Mouse (Mus musculus) urinary bladder, postnatal 10 days (tissue): ENCODE data around the gene Pla2g4c.
"Not testable (repeated sequence)": the region's sequence is repeated elsewhere in the genome, so short reads cannot be mapped to it uniquely, and the experiment has no call there.

Source experiments
- DNase-seq: peaks from one replicate; pipeline ENCODE4 v3.0.0; 2022; ENCODE audit warnings: low spot score

Pla2g4c gene

DNA sequence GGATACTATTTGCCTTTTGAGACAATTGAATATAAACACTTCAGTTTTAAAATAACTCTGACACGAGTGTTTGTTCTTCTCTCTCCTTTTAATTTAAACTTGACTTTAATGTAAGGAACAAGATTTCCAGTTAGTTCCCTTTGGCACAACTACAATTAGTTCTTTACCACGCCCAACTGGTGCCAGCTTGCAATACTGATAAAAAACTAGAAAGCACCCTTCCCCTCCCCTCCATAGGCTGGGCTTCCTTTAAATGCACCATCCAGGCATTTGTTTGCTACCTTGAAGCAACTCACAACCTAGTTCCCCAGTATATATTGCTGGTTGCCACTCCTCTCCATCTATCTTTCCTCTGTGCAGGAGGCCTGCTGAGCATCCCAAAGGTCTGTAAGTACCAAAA lies at the start of gene Pla2g4c:
Pla2g4c (plus strand) TSS at position 340 of the 400 bp plus-strand sequence.
- DNase-seq = no peak

DNA sequence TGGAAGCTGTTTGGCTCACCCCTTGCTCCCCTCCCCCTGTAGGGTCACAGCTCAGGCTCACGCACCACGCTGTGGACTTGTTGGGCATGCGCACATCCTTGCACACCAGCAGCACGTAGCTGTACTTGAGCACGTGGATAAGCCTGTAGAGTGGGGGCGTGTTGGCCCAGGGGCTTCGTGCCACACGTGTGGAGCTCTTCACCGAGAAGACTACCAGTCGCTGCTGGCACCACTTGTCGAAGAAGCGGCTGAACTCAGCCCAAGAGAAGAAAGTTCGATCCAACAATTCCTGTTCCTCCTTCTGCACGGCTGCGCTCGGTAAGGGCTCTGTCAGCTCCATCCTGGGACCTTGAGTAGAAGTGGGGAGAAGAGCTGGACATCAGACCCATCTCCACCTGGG lies 47.4 kb upstream of the Pla2g4c start, which contains the start of gene Lig1:
Lig1 (plus strand) TSS at position 203 of the 400 bp plus-strand sequence.
- no peak for DNase-seq

DNA sequence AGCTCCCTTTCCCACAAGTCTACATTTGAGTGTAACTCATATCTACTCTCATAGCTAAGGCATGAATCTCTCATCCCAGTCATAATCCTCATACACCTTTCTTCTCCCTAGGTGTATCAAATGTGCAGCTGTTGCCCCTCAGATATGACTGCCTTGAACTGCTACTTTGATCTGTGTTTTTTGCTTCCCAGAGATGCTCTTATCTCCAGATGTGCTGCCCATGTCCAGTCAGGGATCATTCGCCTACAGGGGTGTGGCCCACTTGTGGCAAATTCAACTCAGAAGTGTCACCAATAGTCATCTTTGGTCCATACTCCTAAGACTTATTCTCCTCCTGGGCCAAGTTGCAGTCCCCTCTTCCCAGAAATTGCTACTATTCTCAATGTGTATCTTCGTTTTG lies 46.6 kb upstream of the Pla2g4c start:
- no peak for DNase-seq

DNA sequence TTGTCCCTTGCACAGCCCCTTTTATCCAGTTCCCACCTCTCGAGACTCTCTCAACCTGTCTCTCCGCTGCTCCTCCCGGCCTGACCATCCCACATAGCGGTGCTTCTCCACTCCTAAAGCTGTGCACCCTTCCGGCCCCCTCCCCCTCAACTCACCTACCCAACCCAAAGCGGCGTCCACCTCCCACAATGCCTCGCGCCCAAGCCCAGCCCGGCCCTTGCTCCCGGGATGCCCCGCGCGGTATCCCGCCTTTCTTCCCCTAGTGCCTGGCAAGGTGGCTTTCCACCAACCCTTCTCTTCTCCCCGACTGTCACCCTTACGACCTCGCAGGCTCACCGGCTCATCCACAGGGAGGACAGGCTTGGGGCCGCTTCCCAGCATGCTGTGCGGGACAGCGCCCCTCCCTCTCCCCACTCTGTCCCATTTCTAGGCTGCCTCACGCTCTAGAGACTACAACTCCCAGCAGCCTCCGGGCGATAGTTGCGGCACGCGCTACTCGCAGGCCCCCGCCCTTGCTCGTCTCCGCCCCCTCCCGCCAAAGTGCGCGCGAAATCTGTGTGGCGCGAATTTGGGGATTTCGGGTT lies 46.1 kb upstream of the Pla2g4c start, which contains the start of gene Zswim9:
Zswim9 (minus strand) TSS at position 414 of the 584 bp plus-strand sequence.
- peak; percentile 58 for DNase-seq

DNA sequence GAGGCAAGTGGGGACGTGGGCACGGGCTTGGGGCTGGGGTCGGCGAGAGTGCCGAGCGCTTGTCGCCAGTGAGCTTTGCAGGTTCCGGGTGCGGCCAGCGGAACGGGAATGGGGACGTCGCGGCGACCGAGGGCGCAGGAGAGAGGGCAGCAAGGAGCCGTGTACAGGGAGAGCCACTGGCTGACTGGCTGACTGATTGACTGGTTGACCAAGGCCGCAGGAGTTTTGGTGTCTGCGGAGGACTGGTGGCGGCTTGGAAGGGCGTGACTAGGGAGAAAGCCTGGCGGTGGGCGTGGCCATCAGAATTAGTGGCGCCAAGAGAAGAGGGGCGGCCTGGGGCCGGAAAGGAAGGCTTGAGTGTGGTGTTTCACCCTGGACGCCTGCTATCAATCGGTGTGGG lies 45.5 kb upstream of the Pla2g4c start:
- not testable (repeated sequence) for DNase-seq

DNA sequence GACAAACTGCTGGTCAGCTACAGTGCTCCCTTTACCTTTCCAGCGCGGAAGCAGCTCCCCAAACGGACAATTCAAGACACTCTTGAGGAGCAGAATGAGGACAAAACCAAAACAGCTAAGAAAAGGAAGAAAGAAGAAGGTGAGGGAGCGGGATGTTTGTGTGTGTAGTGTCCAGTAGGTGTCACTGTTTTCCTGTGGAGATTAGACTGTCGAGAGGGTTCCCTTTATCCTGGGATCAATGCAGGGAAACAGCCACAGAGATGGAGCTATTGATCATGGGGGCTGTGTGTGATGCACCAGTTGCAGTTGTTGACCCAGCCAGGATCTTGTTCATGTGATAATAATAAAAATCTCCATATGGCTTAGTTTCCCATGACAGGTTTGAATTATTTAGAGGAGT lies 35.8 kb upstream of the Pla2g4c start:
- no peak for DNase-seq

DNA sequence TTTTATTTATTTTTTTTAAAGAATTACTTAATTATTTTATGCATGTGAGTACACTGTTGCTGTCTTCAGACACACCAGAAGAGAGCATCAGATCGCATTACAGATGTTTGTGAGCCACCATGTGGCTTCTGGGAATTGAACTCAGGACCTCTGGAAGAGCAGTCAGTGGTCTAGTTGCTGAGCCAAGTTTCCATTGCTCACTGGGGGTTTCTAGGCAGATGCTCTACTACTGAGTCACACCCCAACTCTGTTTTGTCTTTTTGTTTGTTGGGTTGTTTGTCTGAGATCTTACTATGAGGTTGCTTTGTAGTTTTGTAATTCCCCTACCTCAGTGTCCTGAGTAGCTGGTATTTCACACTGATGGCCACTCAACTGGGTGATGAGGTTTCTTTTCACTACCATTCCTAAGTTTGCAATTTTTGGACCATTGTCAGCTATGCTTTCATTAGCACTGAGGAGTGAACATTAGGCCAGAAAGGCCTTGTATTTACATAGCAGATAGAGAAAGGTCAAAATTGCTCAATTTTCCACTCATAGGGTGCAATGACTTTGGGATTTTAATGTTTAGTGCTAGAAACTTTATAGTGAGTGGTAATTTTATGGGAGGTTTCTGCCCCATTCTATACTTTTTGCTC lies 34.3 kb upstream of the Pla2g4c start:
- DNase-seq = no peak

DNA sequence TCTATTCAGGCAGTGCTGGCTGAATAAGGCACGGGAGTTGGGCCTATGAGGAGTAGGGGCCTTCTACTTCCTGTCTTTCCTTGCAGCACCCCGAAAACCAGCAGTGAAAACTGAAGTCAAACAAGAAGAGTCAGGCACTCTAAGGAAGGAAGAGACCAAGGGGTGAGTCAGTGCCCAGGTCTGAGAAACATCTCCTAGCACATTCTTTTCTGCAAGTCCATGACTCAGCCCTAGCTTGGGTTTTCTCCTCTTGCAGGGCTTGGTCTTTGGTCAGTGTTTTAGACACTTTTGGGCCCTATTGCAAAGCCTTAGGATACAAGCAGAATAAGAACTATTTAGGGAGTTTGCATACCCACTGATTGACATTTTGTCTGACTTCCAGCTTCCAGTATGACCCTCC lies 33.1 kb upstream of the Pla2g4c start:
- no peak for DNase-seq

DNA sequence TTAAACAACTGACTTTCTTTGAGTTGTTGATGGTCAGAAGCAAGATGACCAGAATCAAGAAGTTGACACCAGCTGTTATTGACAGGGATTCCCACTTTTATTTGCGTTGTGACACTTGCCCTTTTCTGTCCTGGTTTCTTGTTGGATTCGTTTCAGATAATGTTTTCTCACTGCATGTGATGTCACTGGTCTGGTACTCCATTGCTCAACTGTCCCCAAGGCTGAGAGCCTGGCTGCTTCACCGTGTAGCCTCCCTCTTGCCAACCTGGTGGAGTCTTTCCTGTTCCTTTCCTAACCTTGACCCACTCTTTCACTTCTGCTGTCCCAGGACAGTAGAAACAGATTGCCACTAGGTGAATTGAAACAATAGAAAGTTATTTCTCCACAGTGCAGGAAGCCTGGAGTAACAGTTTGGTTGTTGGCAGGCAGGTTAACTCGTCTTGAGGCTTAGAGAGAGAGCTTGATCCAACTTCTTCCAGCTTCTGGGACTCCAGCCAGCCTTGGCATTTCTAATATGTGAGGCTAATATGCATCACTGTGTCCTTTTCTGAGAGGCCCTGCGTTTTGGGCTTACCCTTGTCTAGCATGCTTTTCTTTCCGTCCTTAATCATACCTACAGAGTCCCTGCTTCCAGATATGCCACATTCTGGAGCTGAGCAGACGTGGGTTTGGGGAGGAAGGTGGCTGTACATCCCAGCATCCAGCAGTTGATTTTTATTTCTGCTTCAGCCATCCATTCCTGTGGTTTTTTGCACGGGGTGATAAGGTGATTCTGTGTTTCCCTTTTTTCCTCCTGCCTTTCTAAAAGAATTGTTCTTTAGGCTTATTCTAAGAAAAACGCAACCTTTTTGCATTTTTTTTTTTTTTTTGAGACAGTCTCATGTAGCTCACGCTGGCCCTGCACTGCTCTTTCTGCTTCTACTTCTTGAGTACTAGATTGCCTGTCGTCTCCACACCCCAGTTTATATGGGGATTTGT lies 30.3 kb upstream of the Pla2g4c start:
- DNase-seq = no peak

DNA sequence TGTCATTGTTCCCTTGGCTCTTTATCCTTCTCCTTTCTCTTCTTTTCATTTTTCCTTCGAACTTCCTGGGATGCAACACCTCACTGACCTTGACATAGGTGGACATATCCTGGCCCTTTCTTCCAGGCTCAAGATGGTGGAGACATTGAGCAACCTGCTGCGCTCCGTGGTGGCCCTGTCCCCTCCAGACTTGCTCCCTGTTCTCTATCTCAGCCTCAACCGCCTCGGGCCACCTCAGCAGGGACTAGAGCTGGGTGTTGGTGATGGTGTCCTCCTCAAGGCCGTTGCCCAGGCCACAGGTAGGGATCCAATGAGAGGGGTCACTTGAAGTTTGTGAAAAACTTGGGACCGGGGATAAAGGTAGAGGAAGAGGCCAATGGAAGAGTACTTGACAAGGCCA lies 29.2 kb upstream of the Pla2g4c start:
- no peak for DNase-seq

DNA sequence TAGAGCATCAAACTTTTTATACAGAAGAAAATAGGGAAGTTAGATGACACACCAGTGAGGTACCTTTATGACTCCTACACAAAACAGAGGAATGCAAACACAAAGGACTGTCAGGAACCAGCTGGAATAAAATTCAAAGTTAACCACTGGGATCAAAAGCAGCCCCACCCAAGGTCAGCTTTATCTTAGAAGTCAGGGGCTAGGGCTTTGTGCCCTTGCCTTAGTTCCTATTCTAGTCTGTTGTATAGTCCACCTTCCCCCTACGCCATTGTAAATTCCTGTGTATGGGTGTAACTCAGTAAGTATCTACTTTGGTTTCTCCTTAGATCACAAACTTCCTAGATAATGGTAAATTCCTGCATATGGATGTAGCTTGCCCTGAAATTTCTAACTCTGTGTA lies 26.8 kb upstream of the Pla2g4c start:
- no peak for DNase-seq

DNA sequence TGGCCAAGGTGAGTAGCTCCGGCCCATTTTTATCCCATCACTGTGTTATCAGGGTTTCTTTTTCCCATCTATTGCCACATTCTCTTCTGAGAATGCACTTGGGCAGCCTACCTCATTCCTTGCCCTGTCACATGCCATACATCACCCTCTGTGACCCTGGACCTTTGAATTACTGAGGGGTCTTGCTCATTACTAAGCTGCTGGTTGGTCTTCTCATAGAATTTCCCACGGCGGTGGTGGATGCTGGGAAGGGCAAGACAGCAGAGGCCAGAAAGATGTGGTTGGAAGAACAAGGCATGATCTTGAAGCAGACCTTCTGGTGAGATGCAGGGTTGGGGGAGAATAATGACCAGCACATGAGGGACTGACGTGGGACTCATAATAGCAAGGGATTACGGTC lies 25.6 kb upstream of the Pla2g4c start:
- DNase-seq = no peak

DNA sequence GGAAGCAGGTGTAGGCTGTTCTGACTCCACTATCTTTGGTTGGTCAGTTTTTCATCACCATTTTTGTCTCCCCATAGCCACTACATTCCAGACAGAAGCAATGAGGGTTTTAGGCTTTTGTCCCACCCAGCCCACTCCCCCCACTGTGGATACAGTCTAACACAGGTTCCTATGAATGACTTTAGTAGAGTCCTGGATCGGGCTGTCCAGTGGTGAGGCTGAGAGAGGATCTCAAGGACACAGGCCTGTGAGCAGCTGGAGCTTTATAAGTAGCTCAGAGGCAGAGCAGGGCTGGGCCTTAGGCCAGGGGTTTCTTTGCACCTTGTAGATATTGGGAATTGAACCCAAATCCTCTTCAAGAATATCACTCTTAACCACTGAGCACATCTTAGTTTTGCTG lies 22.8 kb upstream of the Pla2g4c start:
- no peak for DNase-seq

DNA sequence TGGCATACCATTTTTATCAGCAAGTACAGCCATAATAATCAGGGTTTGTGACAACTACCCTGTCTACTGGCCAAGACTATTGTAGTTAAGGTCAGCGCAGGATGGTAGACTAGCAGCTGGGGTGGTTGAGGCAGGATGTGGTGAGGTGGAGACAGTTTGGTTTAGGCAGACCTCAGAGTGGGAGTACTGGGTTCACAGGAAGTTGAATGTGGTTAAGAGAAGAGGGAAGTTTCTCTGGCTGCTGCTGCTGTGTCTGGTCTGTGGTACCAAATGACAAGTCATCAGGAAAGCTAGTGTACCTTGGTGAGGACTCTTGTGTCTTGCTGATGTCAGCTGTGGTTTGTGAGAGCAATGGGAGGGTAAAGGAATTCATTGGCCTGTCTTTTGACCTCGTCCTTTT lies 21.7 kb upstream of the Pla2g4c start:
- no peak for DNase-seq

DNA sequence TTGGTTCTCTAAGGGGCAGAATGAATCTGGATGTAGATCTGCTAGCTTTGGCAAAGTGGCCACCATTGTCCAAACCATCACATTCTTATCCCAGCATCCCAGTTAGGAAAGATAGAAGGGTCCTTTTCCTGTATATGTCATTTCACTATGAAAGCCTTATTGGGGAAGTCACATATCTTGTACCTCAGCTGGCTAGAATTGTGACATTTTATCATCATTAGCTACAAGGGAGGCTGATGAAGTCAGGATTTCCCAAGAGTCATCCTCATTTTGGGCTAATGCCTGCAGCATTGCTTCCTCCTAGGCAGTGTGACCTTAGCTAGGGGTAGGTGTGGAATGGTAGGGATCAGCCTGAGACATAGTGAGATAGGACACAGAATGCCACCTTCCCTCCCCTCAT lies 21.1 kb upstream of the Pla2g4c start:
- no peak for DNase-seq

DNA sequence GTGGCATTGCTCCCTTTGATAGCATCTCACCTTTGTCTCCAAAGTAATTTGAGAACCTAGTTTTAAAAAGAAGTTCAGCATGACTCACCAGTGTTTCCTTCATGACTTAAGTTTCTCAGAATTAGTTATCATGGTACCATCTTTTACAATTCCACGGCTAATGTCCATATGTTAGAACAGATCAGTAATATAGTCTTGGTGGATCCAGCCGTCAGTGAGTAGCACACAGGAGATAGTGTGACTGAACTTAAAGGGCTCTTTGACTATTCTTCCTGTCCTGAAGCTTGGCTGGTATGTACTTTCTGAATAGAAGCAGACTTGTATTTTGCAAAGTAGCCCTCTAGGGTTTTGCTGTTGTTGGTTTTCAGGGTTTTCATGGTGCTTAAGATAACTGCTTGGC lies 15.0 kb upstream of the Pla2g4c start:
- no peak for DNase-seq

DNA sequence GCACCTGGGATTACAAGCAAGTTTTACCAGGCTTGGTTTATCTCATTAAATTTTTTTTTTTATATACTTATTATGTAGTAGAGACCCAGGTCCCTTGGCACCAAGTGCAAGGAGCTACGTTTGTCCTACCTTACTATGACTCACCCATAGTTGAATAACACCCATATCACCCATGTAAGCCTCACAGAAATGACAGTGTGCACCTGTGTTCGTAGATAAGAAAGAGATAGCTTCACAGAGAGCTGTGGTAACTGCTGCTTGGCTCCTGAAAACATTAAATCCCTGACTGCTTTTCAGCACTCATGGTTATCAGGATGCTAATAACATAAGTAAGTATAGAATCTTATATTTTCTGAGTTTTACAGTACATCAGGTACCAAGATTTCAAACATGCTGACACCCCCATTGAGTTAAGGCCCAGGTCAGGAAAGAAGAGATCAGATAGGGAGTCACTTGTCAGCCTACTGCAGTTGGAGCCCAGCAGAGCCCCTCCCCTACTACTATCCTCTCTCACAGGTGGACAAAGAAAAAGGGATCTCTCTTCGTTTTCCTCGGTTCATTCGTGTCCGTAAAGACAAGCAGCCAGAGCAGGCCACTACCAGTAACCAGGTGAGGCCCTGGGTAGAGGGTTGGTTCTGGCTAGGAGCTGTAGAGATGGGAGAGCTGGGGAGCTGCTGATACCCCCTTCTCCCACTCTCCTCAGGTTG lies 13.8 kb upstream of the Pla2g4c start:
- no peak for DNase-seq

DNA sequence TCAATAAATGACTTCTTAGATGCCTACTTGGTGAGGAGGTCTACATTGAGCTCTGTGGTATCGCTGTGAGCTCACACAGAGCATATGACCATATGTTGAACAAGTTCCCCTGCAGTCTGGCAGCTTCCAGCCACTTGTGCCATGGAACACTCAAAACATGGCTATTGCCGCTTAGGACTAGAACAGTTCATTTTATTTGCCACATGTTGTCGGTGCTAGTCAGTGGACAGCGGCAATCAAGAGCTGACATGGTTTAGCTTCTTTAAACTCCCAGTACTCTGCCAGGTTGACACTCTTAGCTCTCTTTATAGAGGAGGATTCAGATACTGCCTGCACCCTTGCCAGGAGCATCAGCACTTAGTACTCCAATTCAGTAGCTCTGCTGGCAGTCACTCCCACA lies 13.1 kb upstream of the Pla2g4c start:
- no peak for DNase-seq

DNA sequence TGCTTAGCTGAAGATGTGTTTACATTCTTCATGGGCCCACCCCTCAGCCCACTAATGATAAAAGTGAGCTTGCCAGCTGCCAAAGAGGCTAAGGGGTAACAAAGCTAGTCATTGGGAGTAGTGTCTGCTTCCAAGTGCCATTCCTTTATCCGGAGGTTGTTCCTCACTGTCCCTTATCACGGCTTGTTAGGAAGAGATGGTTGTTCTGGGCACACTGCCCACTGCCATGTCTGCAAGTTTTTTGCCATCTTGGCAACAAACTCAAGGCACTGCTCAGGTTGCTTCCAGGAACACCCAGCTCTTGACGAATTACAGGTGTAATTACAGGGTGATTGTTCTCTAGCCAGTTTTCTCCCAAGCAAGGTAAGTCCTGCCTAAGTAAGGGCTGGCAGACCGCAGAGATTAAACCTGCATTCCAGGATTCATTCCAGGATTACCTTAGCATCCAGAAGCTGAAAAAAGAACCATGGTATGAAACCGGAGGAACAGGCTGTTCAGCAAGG lies 10.3 kb upstream of the Pla2g4c start:
- DNase-seq = no peak

DNA sequence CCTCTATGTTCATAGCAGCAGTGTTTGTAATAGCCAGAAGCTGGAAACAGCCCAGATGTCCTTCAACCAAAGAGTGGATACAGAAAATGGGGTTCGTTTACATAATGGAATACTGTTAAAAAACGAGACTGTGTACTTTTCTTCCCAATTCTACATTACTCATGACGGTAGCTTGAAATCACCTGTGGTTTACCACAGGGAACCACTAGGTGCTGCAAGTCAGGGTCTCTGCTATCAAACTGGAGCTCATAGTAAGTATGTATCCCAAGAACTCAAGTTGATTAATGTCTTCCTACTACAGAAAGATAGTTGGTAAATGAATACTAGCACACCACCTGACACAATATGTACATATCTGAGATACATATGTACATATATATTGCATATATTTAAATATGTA lies 3.0 kb upstream of the Pla2g4c start:
- DNase-seq = no peak

DNA sequence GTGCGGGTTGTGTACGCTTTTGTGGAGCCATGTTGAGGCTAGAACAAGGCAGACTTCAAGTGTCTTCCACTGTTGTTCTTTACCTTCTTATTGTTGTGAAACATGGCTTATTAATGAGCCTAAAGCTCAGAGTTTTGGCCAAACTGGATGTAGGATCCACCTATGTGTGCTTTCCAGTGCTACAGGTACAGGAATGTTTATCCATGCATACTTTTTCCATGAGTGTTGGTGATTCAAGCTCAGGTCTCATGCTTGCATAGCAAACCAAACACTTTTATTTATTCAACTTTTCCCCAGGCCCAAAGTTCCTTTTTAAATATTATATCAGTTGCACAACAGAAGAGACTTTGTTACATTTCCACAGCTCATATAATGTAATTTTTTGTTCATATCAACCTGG lies 6.1 kb downstream of the Pla2g4c start:
- no peak for DNase-seq

DNA sequence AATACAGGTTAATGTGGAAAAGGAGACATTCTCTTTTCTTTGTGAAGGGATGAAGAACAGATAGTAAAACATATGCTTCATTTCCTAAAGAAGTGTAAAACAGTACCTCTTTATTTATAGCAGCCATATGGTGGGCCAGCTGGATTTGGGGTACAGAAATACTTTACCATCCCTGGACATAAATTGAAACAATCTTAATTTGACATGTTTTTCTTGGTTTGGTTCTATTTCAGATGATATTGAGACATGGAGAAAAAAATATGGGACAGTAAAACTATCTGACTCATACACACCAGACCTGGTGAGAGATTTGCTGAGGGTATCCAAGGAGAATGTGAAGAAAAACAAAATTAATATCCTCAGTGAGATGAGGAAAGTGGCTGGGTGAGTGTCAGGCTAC lies 31.5 kb downstream of the Pla2g4c start:
- DNase-seq = no peak
